Mouse (Mus musculus) small intestine, adult 2 months (tissue): ENCODE data around the gene Ywhab. TPM values are rescaled to one million over a fixed set of nuclear protein-coding genes. Genes with fewer than 3 reads are reported as not detected.

Experiments used
- H3K27ac ChIP-seq: fragments of 200-500 bp; 2 replicates; pipeline ENCODE4 v1.5.1; 2012; ENCODE audit warnings: low read depth, low read length, control low read depth, inconsistent platforms; ENCODE audit not compliant: insufficient read depth
- H3K27me3 ChIP-seq: fragments of 200-500 bp; 2 replicates; pipeline ENCODE4 v1.6.1; 2012; ENCODE audit warnings: mild to moderate bottlenecking, moderate library complexity, low read length, inconsistent platforms; ENCODE audit not compliant: control insufficient read depth, insufficient read depth
- H3K36me3 ChIP-seq: fragments of 200-500 bp; 2 replicates; pipeline ENCODE4 v1.6.1; 2012; ENCODE audit warnings: mild to moderate bottlenecking, low read length, control low read depth, inconsistent platforms; ENCODE audit not compliant: control insufficient read depth, insufficient read depth
- H3K4me1 ChIP-seq: fragments of 200-500 bp; 2 replicates; pipeline ENCODE4 v1.6.1; 2012; ENCODE audit warnings: low read length, inconsistent platforms, mixed read lengths; ENCODE audit not compliant: control insufficient read depth, insufficient read depth, insufficient read length
- H3K4me3 ChIP-seq: fragments of 200-500 bp; 2 replicates; pipeline ENCODE4 v1.5.1; 2012; ENCODE audit warnings: low read depth, mild to moderate bottlenecking, control low read depth, inconsistent platforms, low read length, moderate library complexity
- CTCF ChIP-seq: fragments of 200-500 bp; IDR thresholded peaks from 2 replicates; pipeline ENCODE4 v1.5.1; 2012; ENCODE audit warnings: low read depth, mild to moderate bottlenecking, control low read depth, inconsistent platforms, low read length, moderate library complexity, mixed read lengths; ENCODE audit not compliant: insufficient replicate concordance, insufficient read length; ENCODE audit errors: extremely low read depth
- POLR2A ChIP-seq: fragments of 200-500 bp; IDR thresholded peaks from 2 replicates; pipeline ENCODE4 v1.6.1; 2012; ENCODE audit warnings: low read depth, mild to moderate bottlenecking, control low read depth, inconsistent platforms, low read length, moderate library complexity
- WGBS: fragments of 180-500 bp; shearing (Covaris S2); methylation state at CpG from one replicate; pipeline ENCODE4 v1.1.7; 2018; 5-methylcytosine and 5-hydroxymethylcytosine counted together
- polyA plus RNA-seq: library from polyadenylated mRNA; depleted of rRNA; stranded (reverse); fragments of >200 nt; gene quantifications from 2 replicates; pipeline ENCODE4 v1.2.3, GENCODE M21; 2012

Gene Ywhab
- polyA plus RNA-seq, 1 experiment = 25.8 TPM

- no peak for TF ChIP-seq CTCF
- TF ChIP-seq POLR2A = no peak
- Histone ChIP-seq H3K27ac (no peak overlapping the region), H3K4me1 (peaks cover 31% of the 10 kb centered on the region), H3K36me3 (peaks cover 16% of the 10 kb centered on the region), H3K4me3 (no peak overlapping the region), H3K27me3 (no peaks in the 10 kb centered on the region)
- WGBS = 57% methylated on average over 2 of the region's 2 CpGs
Observed at GRCm38 (mm10) chr2:164007987-164008545, 13.3 kb downstream of the Ywhab start.

- H3K4me1 ChIP-seq = peaks cover 31% of the 10 kb centered on the region
- H3K36me3 ChIP-seq = peaks cover 23% of the 10 kb centered on the region
- TF ChIP-seq POLR2A = no peak
- no peak for TF ChIP-seq CTCF
- no peak overlapping the region for H3K4me3 ChIP-seq
- peak overlapping the region; percentile 6; the same call in 1 of the 2 replicates for H3K27ac ChIP-seq
- no peaks in the 10 kb centered on the region for H3K27me3 ChIP-seq
- 72% methylated on average over 6 of the region's 6 CpGs for WGBS
Observed at GRCm38 (mm10) chr2:164009227-164009626, 14.5 kb downstream of the Ywhab start.

- H3K4me1 ChIP-seq = peaks cover 31% of the 10 kb centered on the region
Observed at GRCm38 (mm10) chr2:164010496-164010895, 15.7 kb downstream of the Ywhab start.

GRCm38 (mm10) chr2:164010944-164011343 lies 16.2 kb downstream of the Ywhab start:
- WGBS = 77% methylated on average over 3 of the region's 3 CpGs
- Histone ChIP-seq H3K4me3 (no peak overlapping the region), H3K4me1 (peaks cover 29% of the 10 kb centered on the region), H3K36me3 (peaks cover 39% of the 10 kb centered on the region), H3K27ac (no peak overlapping the region), H3K27me3 (no peaks in the 10 kb centered on the region)
- no peak for TF ChIP-seq CTCF
- TF ChIP-seq POLR2A = no peak

More at GRCm38 (mm10) chr2:164010496-164010895, 15.7 kb downstream of the Ywhab start:
- H3K4me3 ChIP-seq = no peak overlapping the region
- H3K36me3 ChIP-seq = peaks cover 34% of the 10 kb centered on the region
- H3K27ac ChIP-seq = no peak overlapping the region
- TF ChIP-seq CTCF (no peak), POLR2A (no peak)
- WGBS = 67% methylated on average over 5 of the region's 5 CpGs
- H3K27me3 ChIP-seq = no peaks in the 10 kb centered on the region

GRCm38 (mm10) chr2:164015304-164015703 lies 20.5 kb downstream of the Ywhab start:
- H3K4me3 ChIP-seq = no peak overlapping the region
- H3K36me3 ChIP-seq = peaks cover 65% of the 10 kb centered on the region
- no peak overlapping the region for H3K27ac ChIP-seq
- H3K4me1 ChIP-seq = peaks cover 9% of the 10 kb centered on the region; the same call in 1 of the 2 replicates
- no peak for TF ChIP-seq POLR2A
- no peak for TF ChIP-seq CTCF
- 94% methylated on average over 16 of the region's 16 CpGs for WGBS
- no peaks in the 10 kb centered on the region for H3K27me3 ChIP-seq

- H3K4me1 ChIP-seq = no peaks in the 10 kb centered on the region
- no peak for TF ChIP-seq POLR2A
- no peak for TF ChIP-seq CTCF
- peaks cover 42% of the 10 kb centered on the region for H3K36me3 ChIP-seq
- no peak overlapping the region for H3K4me3 ChIP-seq
- no peaks in the 10 kb centered on the region for H3K27me3 ChIP-seq
- H3K27ac ChIP-seq = no peak overlapping the region
- 91% methylated on average over 3 of the region's 3 CpGs for WGBS
Observed at GRCm38 (mm10) chr2:164018910-164019309, 24.1 kb downstream of the Ywhab start.

GRCm38 (mm10) chr2:164019943-164020342 lies 25.2 kb downstream of the Ywhab start:
- Histone ChIP-seq H3K4me1 (no peaks in the 10 kb centered on the region), H3K27ac (no peak overlapping the region), H3K36me3 (peaks cover 36% of the 10 kb centered on the region), H3K4me3 (no peak overlapping the region), H3K27me3 (no peaks in the 10 kb centered on the region)
- WGBS = 75% methylated on average over 4 of the region's 4 CpGs
- TF ChIP-seq POLR2A (no peak), CTCF (no peak)

- 29% methylated on average over 2 of the region's 2 CpGs for WGBS
Observed at GRCm38 (mm10) chr2:164022104-164022503, 27.3 kb downstream of the Ywhab start.

More at GRCm38 (mm10) chr2:164022104-164022503, 27.3 kb downstream of the Ywhab start:
- Histone ChIP-seq H3K27ac (no peak overlapping the region), H3K4me3 (no peak overlapping the region), H3K36me3 (peaks cover 16% of the 10 kb centered on the region), H3K27me3 (no peaks in the 10 kb centered on the region), H3K4me1 (no peaks in the 10 kb centered on the region)
- TF ChIP-seq CTCF (no peak), POLR2A (no peak)
